Mouse (Mus musculus) lung, embryonic 14.5 days (tissue): Measurements from ENCODE around the gene Igfl3. TPM values are rescaled to one million over a fixed set of nuclear protein-coding genes. Genes with fewer than 3 reads are reported as not detected.

Source experiments
- ATAC-seq: fragments of 200-750 bp; cut with Nextera tagmentation; 2 replicates; pipeline ENCODE4 v1.8.0; 2017; ENCODE audit warnings: mild to moderate bottlenecking, moderate TSS enrichment, moderate library complexity; ENCODE audit not compliant: insufficient read depth
- DNase-seq: peaks from one replicate; pipeline ENCODE4 v3.0.0-alpha.2; 2015
- H3K27ac ChIP-seq: fragments of 300-500 bp; sonication (generic); 2 replicates; pipeline ENCODE4 v1.5.1; 2014; ENCODE audit warnings: low read depth, mild to moderate bottlenecking, moderate library complexity
- H3K27me3 ChIP-seq: fragments of 300-500 bp; sonication (generic); 2 replicates; pipeline ENCODE4 v1.6.1; 2014; ENCODE audit warnings: low read length, control low read depth; ENCODE audit not compliant: insufficient read depth
- H3K36me3 ChIP-seq: fragments of 300-500 bp; sonication (generic); 2 replicates; pipeline ENCODE4 v1.6.1; 2014; ENCODE audit warnings: control low read depth; ENCODE audit not compliant: insufficient read depth
- H3K4me1 ChIP-seq: fragments of 300-500 bp; sonication (generic); 2 replicates; pipeline ENCODE4 v1.6.1; 2014; ENCODE audit warnings: antibody characterized with exemption, control low read depth; ENCODE audit not compliant: insufficient read depth
- H3K4me2 ChIP-seq: fragments of 300-500 bp; sonication (generic); 2 replicates; pipeline ENCODE4 v1.6.1; 2014; ENCODE audit warnings: mild to moderate bottlenecking
- H3K4me3 ChIP-seq: fragments of 300-500 bp; sonication (generic); 2 replicates; pipeline ENCODE4 v1.5.1; 2014; ENCODE audit warnings: low read depth, low read length
- H3K9ac ChIP-seq: fragments of 300-500 bp; sonication (generic); 2 replicates; pipeline ENCODE4 v1.6.1; 2014
- H3K9me3 ChIP-seq: fragments of 300-500 bp; sonication (generic); 2 replicates; pipeline ENCODE4 v1.6.1; 2016; ENCODE audit warnings: low read depth, low read length, control low read depth
- CTCF ChIP-seq: IDR thresholded peaks from 2 replicates; pipeline ENCODE4 v1.5.1; 2016; ENCODE audit warnings: antibody characterized with exemption, low read depth
- WGBS: fragments of 180-500 bp; shearing (Covaris S2); extraction: QIAGEN DNeasy Blood & Tissue Kit; methylation state at CpG from one replicate; pipeline ENCODE4 v1.1.7; 2014; 5-methylcytosine and 5-hydroxymethylcytosine counted together
- polyA plus RNA-seq: library from polyadenylated mRNA; unstranded; fragments of >200 nt; fragmentation: Nextera tagmentation; extraction: Ambion mirVana; gene quantifications from 2 replicates; pipeline ENCODE4 v1.2.1, GENCODE M21; 2014

Gene Igfl3
- polyA plus RNA-seq, result not detected in 2 replicates

- Histone ChIP-seq H3K4me3 (no peak within 1 kb of the TSS), H3K27ac (no peak within 1 kb of the TSS), H3K4me2 (no peak within 1 kb of the TSS), H3K4me1 (no peaks in the 10 kb centered on the region), H3K9ac (no peak within 1 kb of the TSS), H3K36me3 (no peaks in the 10 kb centered on the region), H3K27me3 (no peaks in the 10 kb centered on the region), H3K9me3 (0 out of 2 replicates have a peak, but pooled peaks cover 6% of the 10 kb centered on the region)
- ATAC-seq (no peak), DNase-seq (no peak)
- no peak for TF ChIP-seq CTCF
Measured at GRCm38 (mm10) chr7:18176194-18176593, at the start of gene Igfl3. Gene Igfl3 (plus strand): TSS chr7:18176494.

DNA sequence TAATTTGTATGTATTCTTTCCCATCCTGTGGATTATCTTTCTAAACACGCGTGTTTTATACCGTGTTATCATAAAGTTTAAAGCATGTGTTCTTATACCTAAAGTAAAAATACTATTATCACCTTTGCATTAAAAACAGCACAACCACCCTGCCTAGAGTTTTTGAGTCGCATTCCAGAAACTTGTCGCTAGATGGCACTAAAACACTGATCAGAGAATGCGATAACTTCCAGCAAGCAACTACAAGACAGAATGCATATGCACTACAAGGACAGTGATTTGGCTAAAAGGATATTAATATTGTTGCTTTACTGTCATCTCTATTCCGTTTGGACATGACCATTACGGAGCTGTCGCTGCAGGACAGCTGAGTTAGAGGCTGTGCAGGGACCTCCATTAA lies 34.6 kb downstream of the Igfl3 start:
- TF ChIP-seq CTCF, result peak; percentile 27; the same call in 1 of the 2 replicates
- no peak for ATAC-seq
- no peak overlapping the region for H3K9ac ChIP-seq
- no peaks in the 10 kb centered on the region for H3K9me3 ChIP-seq
- 13% methylated on average over 9 of the region's 9 CpGs for WGBS
- no peaks in the 10 kb centered on the region for H3K27me3 ChIP-seq
- no peak overlapping the region for H3K27ac ChIP-seq
- no peak overlapping the region for H3K4me2 ChIP-seq
- H3K4me1 ChIP-seq, result no peaks in the 10 kb centered on the region
- H3K36me3 ChIP-seq, result no peaks in the 10 kb centered on the region
- no peak overlapping the region for H3K4me3 ChIP-seq
- peak; percentile 19 for DNase-seq

- 39% methylated on average over 1 of the region's 1 CpGs for WGBS
- Histone ChIP-seq H3K4me2 (no peak overlapping the region), H3K4me1 (no peaks in the 10 kb centered on the region), H3K4me3 (no peak overlapping the region), H3K27me3 (no peaks in the 10 kb centered on the region), H3K9ac (no peak overlapping the region), H3K36me3 (no peaks in the 10 kb centered on the region), H3K9me3 (no peaks in the 10 kb centered on the region), H3K27ac (no peak overlapping the region)
- ATAC-seq, result no peak
- DNase-seq, result no peak
- no peak for TF ChIP-seq CTCF
Measured at GRCm38 (mm10) chr7:18214699-18215098, 38.4 kb downstream of the Igfl3 start.

Other genes with a start within 250 kb of the Igfl3 start
- not detected in 2 replicates for gene Ceacam11, start 204.4 kb upstream of the Igfl3 start, polyA plus RNA-seq
- gene Ceacam13, start 166.6 kb upstream of the Igfl3 start, polyA plus RNA-seq, result not detected in 2 replicates
- gene Ceacam12, start 110.6 kb upstream of the Igfl3 start, polyA plus RNA-seq, result not detected in 2 replicates
- gene Mill1, start 68.9 kb downstream of the Igfl3 start, polyA plus RNA-seq, result not detected in 2 replicates
- gene Psg18, start 178.5 kb downstream of the Igfl3 start, polyA plus RNA-seq, result not detected in 2 replicates